Mouse (Mus musculus) hindbrain, embryonic 14.5 days (tissue): ENCODE measurements around the gene Cnot2. TPM values are rescaled to one million over a fixed set of nuclear protein-coding genes. Genes with fewer than 3 reads are reported as not detected.

Source experiments
- ATAC-seq: fragments of 200-750 bp; cut with Nextera tagmentation; 2 replicates; pipeline ENCODE4 v1.8.0; 2017; ENCODE audit warnings: moderate number of reproducible peaks, mild to moderate bottlenecking, moderate TSS enrichment, moderate library complexity; ENCODE audit not compliant: low FRiP score
- DNase-seq: peaks from one replicate; pipeline ENCODE4 v3.0.0-alpha.2; 2015; ENCODE audit warnings: low spot score
- H3K27ac ChIP-seq: fragments of 300-500 bp; sonication (generic); 2 replicates; pipeline ENCODE4 v1.5.1; 2014; ENCODE audit warnings: mild to moderate bottlenecking, moderate library complexity
- H3K27me3 ChIP-seq: fragments of 300-500 bp; sonication (generic); 2 replicates; pipeline ENCODE4 v1.6.1; 2014; ENCODE audit warnings: mild to moderate bottlenecking, low read length, mixed read lengths; ENCODE audit not compliant: control insufficient read depth, insufficient read depth
- H3K36me3 ChIP-seq: fragments of 300-500 bp; sonication (generic); replicated peaks from 2 replicates; pipeline ENCODE4 v1.6.1; 2014; ENCODE audit not compliant: control insufficient read depth, insufficient read depth
- H3K4me1 ChIP-seq: fragments of 300-500 bp; sonication (generic); replicated peaks from 2 replicates; pipeline ENCODE4 v1.6.1; 2014; ENCODE audit warnings: antibody characterized with exemption, low read length, mixed read lengths; ENCODE audit not compliant: control insufficient read depth, insufficient read depth
- H3K4me2 ChIP-seq: fragments of 300-500 bp; sonication (generic); replicated peaks from 2 replicates; pipeline ENCODE4 v1.6.1; 2014; ENCODE audit warnings: mild to moderate bottlenecking, moderate library complexity
- H3K4me3 ChIP-seq: fragments of 300-500 bp; sonication (generic); replicated peaks from 2 replicates; pipeline ENCODE4 v1.5.1; 2014; ENCODE audit warnings: mild to moderate bottlenecking, low read length
- H3K9ac ChIP-seq: fragments of 300-500 bp; sonication (generic); 2 replicates; pipeline ENCODE4 v1.6.1; 2014
- H3K9me3 ChIP-seq: fragments of 300-500 bp; sonication (generic); 2 replicates; pipeline ENCODE4 v1.6.1; 2016; ENCODE audit warnings: low read length; ENCODE audit not compliant: control insufficient read depth
- WGBS: fragments of 180-500 bp; shearing (Covaris S2); extraction: QIAGEN DNeasy Blood & Tissue Kit; methylation state at CpG from one replicate; pipeline ENCODE4 v1.1.7; 2014; 5-methylcytosine and 5-hydroxymethylcytosine counted together
- polyA plus RNA-seq: library from polyadenylated mRNA; unstranded; fragments of >200 nt; fragmentation: Nextera tagmentation; extraction: Ambion mirVana; gene quantifications from 2 replicates; pipeline ENCODE4 v1.2.1, GENCODE M21; 2014

Gene Cnot2
- polyA plus RNA-seq, 1 experiment from 2014 or later: 94.4 TPM

GRCm38 (mm10) chr10:116452771-116453170, 128.5 kb downstream of the Cnot2 start:
- H3K4me1 ChIP-seq: no peaks in the 10 kb centered on the region
- H3K27ac ChIP-seq: no peak overlapping the region
- no peaks in the 10 kb centered on the region for H3K9me3 ChIP-seq
- DNase-seq: no peak
- ATAC-seq: no peak
- 95% methylated on average over 7 of the region's 7 CpGs for WGBS
- no peak overlapping the region for H3K4me3 ChIP-seq
- no peaks in the 10 kb centered on the region for H3K36me3 ChIP-seq
- H3K4me2 ChIP-seq: no peak overlapping the region
- H3K9ac ChIP-seq: no peak overlapping the region
- H3K27me3 ChIP-seq: no peaks in the 10 kb centered on the region

GRCm38 (mm10) chr10:116450621-116451020, 130.7 kb downstream of the Cnot2 start:
- ATAC-seq (no peak), DNase-seq (no peak)
- Histone ChIP-seq H3K9ac (no peak overlapping the region), H3K36me3 (no peaks in the 10 kb centered on the region), H3K4me2 (no peak overlapping the region), H3K4me1 (no peaks in the 10 kb centered on the region), H3K9me3 (no peaks in the 10 kb centered on the region), H3K27ac (no peak overlapping the region), H3K27me3 (no peaks in the 10 kb centered on the region), H3K4me3 (no peak overlapping the region)
- 74% methylated on average over 9 of the region's 9 CpGs for WGBS

DNA sequence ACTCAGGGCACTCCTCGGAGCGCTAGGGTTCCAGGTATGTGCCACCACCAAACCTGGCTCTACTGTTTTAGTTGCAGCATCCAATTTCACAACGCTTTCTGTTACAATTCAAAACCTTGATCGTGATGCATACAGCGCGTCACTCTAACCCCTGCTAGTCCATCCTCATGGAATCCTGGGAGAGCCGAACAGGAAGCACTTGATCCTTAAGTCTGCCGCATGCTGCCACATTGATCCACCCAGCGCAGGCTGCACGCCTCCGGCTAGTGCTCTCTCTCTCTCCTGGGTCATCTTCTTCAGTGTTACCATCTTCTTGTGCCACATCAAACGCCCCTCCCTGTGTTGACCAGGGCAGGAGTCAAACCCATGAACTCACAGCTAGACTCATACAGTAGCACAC, 133.1 kb downstream of the Cnot2 start:
- WGBS: 94% methylated on average over 12 of the region's 12 CpGs
- Histone ChIP-seq H3K9ac (no peak overlapping the region), H3K4me1 (no peaks in the 10 kb centered on the region), H3K4me2 (no peak overlapping the region), H3K9me3 (no peaks in the 10 kb centered on the region), H3K36me3 (no peaks in the 10 kb centered on the region), H3K27me3 (no peaks in the 10 kb centered on the region), H3K4me3 (no peak overlapping the region), H3K27ac (no peak overlapping the region)
- no peak for DNase-seq
- no peak for ATAC-seq

GRCm38 (mm10) chr10:116447176-116447575, 134.1 kb downstream of the Cnot2 start:
- H3K4me3 ChIP-seq: no peak overlapping the region
- no peaks in the 10 kb centered on the region for H3K27me3 ChIP-seq
- WGBS: 93% methylated on average over 9 of the region's 9 CpGs
- H3K9ac ChIP-seq: no peak overlapping the region
- ATAC-seq (no peak), DNase-seq (no peak)
- no peak overlapping the region for H3K27ac ChIP-seq
- no peak overlapping the region for H3K4me2 ChIP-seq
- no peaks in the 10 kb centered on the region for H3K9me3 ChIP-seq
- H3K4me1 ChIP-seq: no peaks in the 10 kb centered on the region
- H3K36me3 ChIP-seq: no peaks in the 10 kb centered on the region

- no peaks in the 10 kb centered on the region for H3K9me3 ChIP-seq
- WGBS: 97% methylated on average over 10 of the region's 12 CpGs
- no peaks in the 10 kb centered on the region for H3K27me3 ChIP-seq
- no peaks in the 10 kb centered on the region for H3K4me1 ChIP-seq
- no peak overlapping the region for H3K27ac ChIP-seq
- no peak overlapping the region for H3K4me2 ChIP-seq
- H3K4me3 ChIP-seq: no peak overlapping the region
- ATAC-seq (no peak), DNase-seq (no peak)
- H3K9ac ChIP-seq: no peak overlapping the region
- H3K36me3 ChIP-seq: no peaks in the 10 kb centered on the region
Observed at GRCm38 (mm10) chr10:116446040-116446439, 135.3 kb downstream of the Cnot2 start.

GRCm38 (mm10) chr10:116444826-116445225, 136.5 kb downstream of the Cnot2 start:
- H3K4me1 ChIP-seq: no peaks in the 10 kb centered on the region
- 97% methylated on average over 8 of the region's 8 CpGs for WGBS
- no peak for DNase-seq

GRCm38 (mm10) chr10:116444371-116444770, 136.9 kb downstream of the Cnot2 start:
- Histone ChIP-seq H3K4me2 (no peak overlapping the region), H3K4me3 (no peak overlapping the region), H3K9me3 (no peaks in the 10 kb centered on the region), H3K27me3 (no peaks in the 10 kb centered on the region), H3K9ac (no peak overlapping the region), H3K27ac (no peak overlapping the region), H3K36me3 (no peaks in the 10 kb centered on the region), H3K4me1 (no peaks in the 10 kb centered on the region)
- ATAC-seq: no peak
- WGBS: 94% methylated on average over 10 of the region's 10 CpGs
- DNase-seq: no peak

More at GRCm38 (mm10) chr10:116444826-116445225, 136.5 kb downstream of the Cnot2 start:
- no peak for ATAC-seq
- H3K4me2 ChIP-seq: no peak overlapping the region
- no peaks in the 10 kb centered on the region for H3K36me3 ChIP-seq
- no peaks in the 10 kb centered on the region for H3K27me3 ChIP-seq
- no peaks in the 10 kb centered on the region for H3K9me3 ChIP-seq
- H3K9ac ChIP-seq: no peak overlapping the region
- no peak overlapping the region for H3K4me3 ChIP-seq
- H3K27ac ChIP-seq: no peak overlapping the region

DNA sequence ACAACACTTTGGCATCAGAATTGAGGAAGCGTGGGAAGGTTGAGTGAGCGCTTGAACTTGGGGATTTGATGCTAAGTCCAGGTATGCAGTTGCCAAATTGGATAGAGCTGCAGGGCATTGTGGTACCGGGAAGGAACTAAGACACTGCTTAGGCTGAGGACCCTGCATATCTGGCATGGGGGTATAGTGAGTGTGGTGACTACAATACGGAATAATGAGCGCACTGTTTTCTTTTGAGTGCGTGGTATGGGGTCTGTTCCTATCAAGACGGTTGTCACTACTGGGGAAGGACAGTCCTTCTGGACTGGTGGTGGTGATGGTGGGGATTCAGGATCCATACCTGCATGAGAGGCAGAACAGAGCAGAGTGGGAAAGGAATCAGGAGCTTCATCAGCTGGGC, 140.4 kb downstream of the Cnot2 start:
- H3K36me3 ChIP-seq: no peaks in the 10 kb centered on the region
- H3K9ac ChIP-seq: no peak overlapping the region
- DNase-seq (no peak), ATAC-seq (no peak)
- no peaks in the 10 kb centered on the region for H3K27me3 ChIP-seq
- no peak overlapping the region for H3K27ac ChIP-seq
- no peak overlapping the region for H3K4me2 ChIP-seq
- no peaks in the 10 kb centered on the region for H3K9me3 ChIP-seq
- no peak overlapping the region for H3K4me3 ChIP-seq
- 92% methylated on average over 7 of the region's 7 CpGs for WGBS
- H3K4me1 ChIP-seq: no peaks in the 10 kb centered on the region

DNA sequence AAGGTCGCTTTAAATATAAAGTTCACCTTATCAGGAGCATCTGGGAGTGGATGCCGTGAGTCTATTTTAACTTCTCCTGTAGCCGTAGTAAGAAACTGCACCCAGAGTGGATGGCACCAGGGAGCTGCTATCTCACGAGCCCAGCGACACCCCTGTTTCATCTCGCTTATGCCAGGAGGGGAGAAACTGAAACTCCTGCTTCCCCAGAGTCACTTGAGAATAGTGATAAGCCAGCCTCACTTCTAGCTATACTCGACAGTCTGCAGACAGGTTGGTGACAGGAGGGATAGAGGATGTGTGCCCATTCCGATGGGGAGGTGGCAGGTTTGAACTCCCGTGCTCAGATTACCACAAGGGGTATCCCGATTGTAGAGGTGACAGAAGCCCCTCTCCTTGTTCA, 141.2 kb downstream of the Cnot2 start:
- Histone ChIP-seq H3K27me3 (no peaks in the 10 kb centered on the region), H3K9ac (no peak overlapping the region), H3K27ac (no peak overlapping the region), H3K36me3 (no peaks in the 10 kb centered on the region), H3K4me2 (no peak overlapping the region), H3K4me1 (no peaks in the 10 kb centered on the region), H3K9me3 (no peaks in the 10 kb centered on the region), H3K4me3 (no peak overlapping the region)
- no peak for DNase-seq
- ATAC-seq: no peak
- 94% methylated on average over 10 of the region's 10 CpGs for WGBS

DNA sequence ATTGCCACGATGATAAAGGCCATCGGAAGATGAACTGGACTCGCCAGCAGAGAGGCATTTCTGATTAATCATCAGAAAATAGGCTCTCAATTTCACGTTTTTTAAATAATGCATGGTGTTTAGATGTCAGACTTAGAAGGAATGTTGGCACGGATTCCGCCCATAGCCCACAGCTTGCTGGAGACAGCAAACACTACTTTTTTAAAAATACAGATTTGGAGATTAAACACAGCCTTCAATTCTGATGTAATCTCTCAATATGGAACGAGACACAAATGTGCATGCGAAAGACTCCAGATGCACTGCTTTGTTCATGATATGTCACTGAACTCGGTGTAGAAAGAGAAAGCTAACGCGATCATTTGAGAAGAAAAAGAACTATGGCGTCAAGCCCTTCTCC, 145.9 kb downstream of the Cnot2 start:
- ATAC-seq (no peak), DNase-seq (no peak)
- Histone ChIP-seq H3K4me3 (no peak overlapping the region), H3K4me1 (no peaks in the 10 kb centered on the region), H3K9me3 (no peaks in the 10 kb centered on the region), H3K4me2 (no peak overlapping the region), H3K27me3 (no peaks in the 10 kb centered on the region), H3K27ac (no peak overlapping the region), H3K36me3 (no peaks in the 10 kb centered on the region), H3K9ac (no peak overlapping the region)
- WGBS: 82% methylated on average over 12 of the region's 12 CpGs
